Mouse (Mus musculus) spleen, postnatal 10 days (tissue): ENCODE measurements at regions not wholly inside any gene's neighbourhood (a gene's known extent, or its start where the extent isn't known, plus 50 kb on each side); places are given as distances from the start of the nearest gene placed in this dataset.

Source experiments
- DNase-seq, 2 experiments: peaks; one replicate each; pipeline ENCODE4 v3.0.0; 2021 to 2022; ENCODE audit warnings: low spot score in 2 of 2

DNA sequence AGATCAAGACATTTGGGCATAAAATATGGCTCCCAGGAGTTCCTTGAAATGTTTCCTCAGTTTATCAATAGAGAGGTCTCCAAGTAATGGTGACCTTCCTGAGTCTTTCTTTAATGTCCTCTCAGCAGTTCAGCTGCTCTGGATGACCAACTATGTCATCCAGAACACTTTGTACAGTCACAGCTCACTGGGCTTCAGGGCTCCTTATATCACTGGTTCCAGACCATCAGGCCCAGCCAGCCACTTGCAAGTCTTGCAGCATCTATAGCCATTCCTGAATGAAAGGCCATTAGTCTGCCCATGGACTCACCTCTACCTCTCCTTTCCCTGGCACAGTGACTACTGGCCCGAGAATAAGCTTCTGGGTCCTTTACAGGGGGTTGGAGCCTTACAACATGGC, 437.8 kb upstream of the Meis1 start:
- no peak for DNase-seq

GRCm38 (mm10) chr11:19463730-19464358, 445.1 kb upstream of the Meis1 start:
- no peak for DNase-seq

- no peak for DNase-seq
These were observed 449.6 kb upstream of the Meis1 start for GRCm38 (mm10) chr11:19468373-19468772.

DNA sequence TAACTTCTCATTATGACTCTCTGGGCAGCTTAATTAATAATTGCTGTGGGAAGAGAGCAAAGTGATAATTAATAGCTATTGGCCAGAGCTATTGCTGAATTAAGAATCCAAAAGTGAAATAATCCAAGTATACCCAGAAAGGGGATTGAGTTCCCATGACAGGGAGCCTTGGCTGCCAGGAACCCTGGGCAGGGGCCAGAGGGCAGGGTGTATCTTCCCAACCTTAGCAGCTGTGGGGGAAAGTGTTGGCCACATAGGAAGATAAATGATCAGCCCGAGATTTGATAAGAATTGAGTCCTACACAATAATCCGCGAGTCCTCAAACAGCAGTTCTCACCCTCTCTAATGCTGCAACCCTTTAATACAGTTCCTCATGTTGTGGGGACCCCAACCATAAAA, 450.0 kb upstream of the Meis1 start:
- no peak for DNase-seq

- no peak for DNase-seq
These were observed 452.0 kb upstream of the Meis1 start for GRCm38 (mm10) chr11:19470648-19471341.

DNA sequence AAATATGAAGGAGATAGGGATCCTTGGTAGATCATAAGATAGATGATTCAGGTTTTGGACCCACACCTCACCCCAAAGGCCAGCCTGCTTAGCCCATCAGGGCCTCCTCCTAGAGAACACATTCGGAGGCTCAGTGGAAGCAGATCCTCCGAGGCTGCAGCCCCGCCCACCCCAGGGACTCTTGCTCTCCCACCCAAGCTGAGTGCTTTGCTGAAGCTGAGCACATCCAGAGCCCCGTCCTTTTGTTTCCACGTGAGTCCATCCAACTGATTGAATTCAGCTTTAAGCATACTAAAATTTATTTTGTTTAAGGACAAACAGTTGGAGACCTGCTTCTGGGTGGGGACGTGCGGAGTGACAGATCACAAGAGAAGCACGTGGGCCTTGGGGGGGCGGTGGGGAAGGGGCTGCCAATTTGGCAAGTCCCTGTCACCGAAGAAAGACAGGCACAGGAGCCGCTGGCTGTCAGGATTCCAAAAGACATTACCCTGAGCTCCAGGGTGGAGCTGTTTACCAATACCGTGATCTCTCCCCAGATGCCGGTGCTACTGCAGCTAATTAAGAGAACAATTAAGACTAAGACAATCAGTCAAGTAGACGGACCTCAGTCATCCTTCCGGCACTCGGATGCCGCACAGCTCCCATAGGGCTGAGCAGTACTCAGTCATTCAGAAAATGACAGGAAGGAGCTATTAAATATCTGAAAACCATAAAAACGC, 448.9 kb upstream of the Spred2 start:
- no peak for DNase-seq

GRCm38 (mm10) chr11:19493089-19493756, 431.0 kb upstream of the Spred2 start:
- DNase-seq, result no peak

DNA sequence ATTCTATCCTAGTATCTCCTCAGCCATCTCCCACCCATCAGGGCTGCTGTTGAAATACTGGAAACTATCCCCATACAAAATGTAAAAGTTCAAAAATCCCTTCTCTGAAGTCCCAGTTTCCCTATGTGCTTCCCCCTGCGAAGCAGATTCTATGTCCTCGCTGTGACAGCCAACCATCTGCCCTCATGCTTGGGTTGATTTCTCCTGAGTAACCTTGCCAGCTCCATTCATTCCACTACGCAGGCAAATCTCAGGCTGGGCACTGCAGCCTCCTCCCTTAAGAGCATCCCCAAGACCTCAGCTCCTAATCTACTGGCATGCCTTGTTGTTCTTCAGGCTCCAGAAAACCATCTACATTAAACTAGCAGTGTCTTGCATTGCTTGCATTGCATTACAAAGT, 402.5 kb upstream of the Spred2 start:
- DNase-seq, result no peak

GRCm38 (mm10) chr11:19523853-19524487, 400.2 kb upstream of the Spred2 start:
- no peak for DNase-seq

GRCm38 (mm10) chr11:19529126-19529525, 395.0 kb upstream of the Spred2 start:
- no peak for DNase-seq

DNA sequence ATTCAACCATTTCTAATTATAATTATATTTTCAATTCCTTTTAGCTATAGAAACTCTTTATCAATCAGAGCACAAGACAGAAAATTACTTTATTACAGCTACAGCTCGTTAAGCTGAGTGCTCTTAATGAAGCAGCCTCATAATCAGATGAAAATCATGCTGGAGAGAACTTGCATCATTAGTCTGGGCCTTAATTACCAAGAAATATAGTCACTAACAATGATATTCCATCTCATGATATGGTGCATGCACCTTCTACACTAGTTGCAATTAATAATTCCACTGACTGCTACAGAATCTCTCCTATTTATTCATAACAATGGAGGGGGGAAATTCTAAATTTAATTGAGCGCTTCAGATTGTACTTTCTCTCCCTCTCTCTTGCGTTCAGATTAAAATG, 393.5 kb upstream of the Spred2 start:
- no peak for DNase-seq

- no peak for DNase-seq
These were observed 392.7 kb upstream of the Spred2 start for GRCm38 (mm10) chr11:19531255-19532003.

GRCm38 (mm10) chr11:19532867-19533266, 391.3 kb upstream of the Spred2 start:
- DNase-seq, result no peak

- no peak for DNase-seq
These were observed 390.5 kb upstream of the Spred2 start for GRCm38 (mm10) chr11:19533701-19534100.

DNA sequence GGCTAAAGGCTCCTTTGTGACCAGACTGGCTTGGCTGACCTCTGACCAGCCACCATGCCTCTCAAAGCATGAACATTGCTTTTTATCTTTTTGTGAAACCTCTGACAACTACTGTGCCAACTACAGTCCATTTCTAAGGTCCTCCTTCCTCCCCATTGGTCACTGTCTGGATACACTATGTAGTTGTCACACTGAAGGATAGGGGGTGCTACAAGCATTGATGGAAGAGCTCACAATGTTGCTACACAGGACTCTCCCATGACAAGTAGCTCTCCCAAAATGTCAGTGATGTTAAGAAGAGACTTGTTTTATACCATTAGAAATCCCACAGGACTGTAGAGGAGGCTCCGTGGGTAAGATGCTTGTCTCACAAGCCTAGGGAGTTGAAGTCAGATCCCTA, 389.0 kb upstream of the Spred2 start:
- DNase-seq, result no peak

GRCm38 (mm10) chr11:19546226-19546625, 377.9 kb upstream of the Spred2 start:
- no peak for DNase-seq

DNA sequence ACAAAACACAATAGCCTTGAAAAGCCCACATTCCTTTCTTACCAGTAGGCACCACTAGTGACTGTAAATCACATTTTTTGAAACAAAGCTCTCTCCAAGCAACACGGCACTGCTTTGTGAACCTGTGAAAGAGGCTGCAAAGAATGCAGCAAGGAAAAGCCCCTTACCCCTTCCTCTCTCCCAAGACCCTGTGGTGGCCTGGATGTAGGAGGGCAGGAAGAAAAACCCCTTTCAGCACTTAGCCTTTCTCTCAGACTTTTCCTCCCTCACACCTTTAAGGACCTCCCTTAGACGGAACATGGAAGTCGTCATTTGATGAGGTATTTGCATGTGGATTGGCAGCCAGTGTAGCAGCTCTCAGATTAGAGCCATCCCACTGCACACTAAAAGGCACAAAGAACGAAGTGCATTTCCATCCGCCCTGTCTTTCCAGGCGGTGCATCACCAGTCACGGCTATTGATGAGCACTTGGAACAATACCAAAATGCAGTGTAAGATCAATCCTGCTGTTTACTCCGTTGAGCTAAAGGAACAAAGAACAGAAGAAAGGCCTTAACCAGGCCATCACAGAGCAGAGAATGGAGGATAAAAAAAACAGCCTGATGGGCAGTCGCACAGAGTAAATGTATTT, 369.7 kb upstream of the Spred2 start:
- DNase-seq, result no peak

- no peak for DNase-seq
These were observed 369.0 kb upstream of the Spred2 start for GRCm38 (mm10) chr11:19554947-19555770.

DNA sequence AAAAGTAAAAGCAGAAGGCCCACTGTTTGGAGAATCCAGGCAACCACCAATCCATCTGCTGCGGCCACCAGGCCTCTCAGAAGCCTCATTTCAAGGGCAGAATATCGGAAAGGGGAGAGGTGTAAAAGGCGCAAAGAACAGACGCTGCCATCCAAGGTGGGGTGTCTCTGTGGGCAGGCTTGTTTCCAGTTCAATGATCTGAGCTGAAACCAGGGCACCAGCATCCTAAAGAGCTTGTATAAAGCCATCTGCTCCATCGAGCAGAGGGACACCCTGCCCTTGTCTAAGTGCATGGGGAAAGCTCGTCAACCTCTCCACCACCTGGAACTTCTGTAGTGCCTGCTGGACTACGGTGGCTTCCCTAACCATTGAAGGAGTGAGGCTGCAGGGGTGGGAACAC, 363.7 kb upstream of the Spred2 start:
- no peak for DNase-seq

GRCm38 (mm10) chr11:19562668-19563067, 361.5 kb upstream of the Spred2 start:
- no peak for DNase-seq
